Mouse (Mus musculus) layer of hippocampus, adult 18-20 months (tissue): ENCODE data around the gene Ctrl. TPM values are rescaled to one million over a fixed set of nuclear protein-coding genes. Genes with fewer than 3 reads are reported as not detected.
A peak's percentile ranks its signal among the peaks of the same experiment; 100 is the strongest.
"Not testable (repeated sequence)": the region's sequence is repeated elsewhere in the genome, so short reads cannot be mapped to it uniquely, and the experiment has no call there.

Experiments
- DNase-seq, 2 experiments: peaks; one replicate each; pipeline ENCODE4 v3.0.0; 2022; ENCODE audit warnings: low spot score in 2 of 2
- long read RNA-seq: library from polyadenylated mRNA; stranded (forward); transcript quantifications from one replicate; pipeline ENCODE4 v2.0.0, GENCODE M21; 2021
- total RNA-seq, 2 experiments: library from RNA; stranded (reverse); gene quantifications; 2 replicates each; pipeline ENCODE4 v1.2.3; 2021

The Ctrl gene
- total RNA-seq: 1 to 10 TPM; 1.1 to 1.8 TPM
- long read RNA-seq: 0 reads

GRCm38 (mm10) chr8:105933762-105934161 is at the start of gene Ctrl:
Gene Ctrl (minus strand): TSS chr8:105933862.
- no peak for DNase-seq

DNA sequence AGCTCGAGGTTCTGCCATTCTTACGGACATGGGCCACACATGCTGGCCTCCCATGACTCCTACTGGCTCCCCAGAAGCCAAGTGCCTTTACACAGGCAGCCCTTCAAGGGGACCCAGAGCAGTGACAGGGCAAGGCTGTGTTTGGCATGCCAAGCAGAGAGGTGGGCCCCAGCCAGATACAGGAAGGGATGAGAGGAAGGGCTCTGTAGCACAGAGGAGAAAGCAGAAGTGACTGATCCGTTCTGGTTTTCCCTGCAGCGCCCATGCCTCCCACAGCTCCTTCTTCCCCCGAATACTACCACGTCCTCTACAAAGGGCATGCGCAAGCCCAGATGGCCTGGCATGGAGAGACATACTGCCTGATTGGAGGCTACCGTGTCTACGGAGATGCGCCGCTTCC is 49.7 kb upstream of the Ctrl start:
- DNase-seq: not testable (repeated sequence)

DNA sequence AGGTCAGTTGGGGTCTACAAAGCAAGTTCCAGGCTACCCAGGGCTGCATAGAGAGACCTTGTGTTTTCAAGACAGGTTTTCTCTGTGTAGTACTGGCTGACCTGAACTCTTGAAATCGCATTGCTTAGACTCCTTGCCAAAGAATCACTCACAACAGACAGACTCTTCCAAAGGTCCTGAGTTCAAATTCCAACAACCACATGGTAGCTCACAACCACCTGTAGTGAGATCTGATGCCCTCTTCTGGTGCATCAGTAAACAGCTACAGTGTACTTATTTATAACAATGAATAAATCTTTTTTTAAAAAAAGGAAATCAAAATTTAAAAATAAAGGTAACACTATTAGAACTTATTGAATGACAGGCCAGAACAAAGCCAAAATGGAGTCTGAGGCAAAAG is 47.5 kb upstream of the Ctrl start:
- no peak for DNase-seq

DNA sequence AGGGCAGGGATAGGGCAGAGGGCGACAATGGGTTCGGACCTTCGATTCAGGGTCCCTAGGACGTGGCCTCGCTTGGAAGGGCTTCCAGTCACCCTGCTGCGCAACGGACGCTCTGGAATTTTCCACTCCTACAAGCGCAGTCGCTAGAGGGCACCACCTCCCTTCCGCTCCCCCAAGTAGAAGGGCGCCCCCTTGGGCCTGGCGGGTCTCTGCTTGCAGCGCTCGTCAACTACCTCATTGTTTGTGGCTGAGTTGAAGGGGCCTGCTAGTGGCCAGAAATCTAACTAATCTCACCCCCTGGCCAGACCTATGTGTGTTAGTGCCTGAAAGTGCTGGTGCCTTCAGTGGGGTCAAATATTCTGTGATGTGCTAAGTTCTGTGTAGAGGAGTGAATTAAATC is 45.7 kb upstream of the Ctrl start, which contains the start of gene Dpep3:
TSS of gene Dpep3 (minus strand) at position 105 of the 400 bp plus-strand sequence.
- no peak for DNase-seq

DNA sequence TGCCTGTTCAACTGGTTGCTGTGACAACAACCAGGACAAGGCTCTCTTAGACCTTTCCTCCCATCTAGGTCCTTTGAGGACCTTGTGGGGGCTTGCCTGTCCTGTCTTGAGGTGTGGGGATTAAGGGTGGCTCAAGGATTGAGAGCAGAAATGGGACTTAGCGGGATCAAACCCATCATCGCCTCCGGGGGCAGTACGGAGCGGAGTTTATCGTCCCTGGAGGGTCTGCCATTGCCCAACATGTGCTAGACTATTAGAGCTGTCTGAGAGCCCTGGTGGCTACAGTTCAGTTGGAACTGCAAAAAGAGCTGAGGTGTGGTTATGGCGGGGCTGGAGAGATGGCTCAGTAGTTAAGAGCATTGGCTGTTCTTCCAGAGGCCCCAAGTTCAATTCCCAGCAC is 41.7 kb upstream of the Ctrl start:
- DNase-seq: no peak

DNA sequence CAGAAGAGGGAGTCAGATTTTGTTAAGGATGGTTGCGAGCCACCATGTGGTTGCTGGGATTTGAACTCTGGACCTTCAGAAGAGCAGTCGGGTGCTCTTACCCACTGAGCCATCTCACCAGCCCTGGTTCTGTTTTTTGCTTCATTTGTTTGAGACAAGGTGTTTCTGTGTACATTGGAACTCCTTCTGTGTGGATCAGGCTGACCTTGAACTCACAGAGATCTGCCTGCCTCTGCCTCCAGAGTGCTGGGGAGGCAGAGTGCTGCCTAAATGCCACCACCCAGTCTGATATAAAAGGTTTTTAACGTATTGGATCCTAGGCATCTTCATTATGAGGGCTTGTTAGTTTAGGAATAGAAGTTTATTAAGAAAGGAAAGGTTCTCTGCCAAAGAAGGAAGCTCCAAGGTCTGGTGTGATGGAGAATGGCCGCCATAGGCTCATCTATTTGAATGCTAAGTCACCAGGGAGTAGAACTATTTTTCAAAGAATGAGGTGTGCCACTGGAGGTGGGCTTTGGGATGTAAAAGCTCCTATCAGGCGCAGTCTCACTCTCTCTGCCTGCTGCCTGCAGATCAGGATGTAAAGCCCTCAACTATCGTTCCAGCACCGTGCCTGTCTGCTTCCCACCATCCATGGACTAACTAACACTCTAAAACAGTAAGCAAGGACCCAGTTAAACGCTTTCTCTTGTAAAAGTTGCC is 37.5 kb upstream of the Ctrl start:
- DNase-seq: no peak

DNA sequence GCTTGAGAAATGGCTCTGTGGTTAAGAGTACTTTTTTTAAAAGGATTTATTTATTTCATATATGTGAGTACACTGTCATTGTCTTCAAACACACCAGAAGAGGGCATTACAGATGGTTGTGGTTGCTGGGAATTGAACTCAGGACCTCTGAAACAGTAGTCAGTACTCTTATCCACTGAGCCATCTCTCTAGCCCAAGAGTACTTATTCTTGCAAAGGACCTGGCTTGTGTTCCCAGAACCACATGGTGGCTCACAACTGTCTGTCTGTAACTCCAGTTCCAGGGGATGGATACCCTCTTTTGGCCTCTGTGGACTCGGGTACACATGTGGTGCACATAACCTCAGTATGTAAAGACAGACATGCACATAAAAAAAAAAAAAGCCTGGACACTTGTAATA is 35.7 kb upstream of the Ctrl start:
- no peak for DNase-seq

DNA sequence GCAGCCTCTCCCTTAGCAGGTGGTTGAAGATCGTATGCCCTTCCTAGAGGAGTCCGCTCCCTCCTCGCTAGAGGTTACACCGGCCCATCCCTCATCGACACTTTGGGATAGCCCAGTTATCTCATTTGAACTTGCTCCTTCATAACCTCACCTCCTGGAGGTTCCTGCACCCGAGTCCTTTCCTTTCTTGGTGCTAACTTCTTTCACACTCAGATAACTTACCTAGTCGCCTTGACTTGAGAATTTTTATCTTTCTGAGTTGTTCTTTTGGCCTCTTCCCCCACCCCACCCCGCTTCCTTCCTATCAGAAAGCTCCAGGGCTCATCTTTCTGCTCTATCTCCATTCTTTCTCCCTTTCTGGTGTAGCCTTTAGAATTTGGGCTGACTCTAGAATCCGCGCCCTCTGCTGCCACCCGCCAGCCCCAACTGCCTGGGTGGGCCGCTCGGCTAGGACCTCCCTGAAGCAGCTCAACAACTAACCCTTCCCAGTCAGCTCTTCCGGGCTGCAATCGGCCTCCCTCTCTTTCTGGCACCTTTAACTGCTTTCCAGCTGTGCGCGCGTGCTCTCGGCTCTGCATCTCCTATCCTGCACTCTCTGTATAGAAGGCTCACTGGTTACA is 33.1 kb upstream of the Ctrl start:
- no peak for DNase-seq

DNA sequence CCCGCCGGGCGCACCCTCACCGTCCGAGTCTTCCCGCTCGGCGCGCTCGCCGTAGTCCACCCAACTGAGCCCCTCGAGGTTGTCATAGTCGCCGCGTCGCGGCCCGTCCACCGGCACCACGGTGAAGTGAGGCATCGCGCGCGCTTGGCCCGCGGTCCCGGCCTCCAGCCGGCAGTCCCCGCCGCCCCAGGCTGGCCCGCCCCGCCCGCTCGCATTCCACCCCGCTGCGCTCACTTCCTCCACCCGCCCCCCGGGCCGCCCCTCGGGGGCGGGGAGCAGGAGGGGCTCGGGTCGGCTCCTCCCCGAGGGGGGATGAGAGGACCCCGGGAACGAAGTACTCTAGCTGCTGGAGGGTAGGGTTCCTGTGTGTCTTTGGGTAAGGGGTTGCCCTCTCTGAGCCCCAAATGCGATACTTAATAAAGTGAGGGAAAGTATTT is 32.3 kb upstream of the Ctrl start, which contains the start of gene Slc12a4:
TSS of gene Slc12a4 (minus strand) at position 193 of the 437 bp plus-strand sequence.
- peak; percentile 12 to 30 for DNase-seq

GRCm38 (mm10) chr8:105965266-105965904 is 31.7 kb upstream of the Ctrl start:
- DNase-seq: no peak

- DNase-seq: no peak
Measured at GRCm38 (mm10) chr8:105964506-105965265, 31.0 kb upstream of the Ctrl start.

DNA sequence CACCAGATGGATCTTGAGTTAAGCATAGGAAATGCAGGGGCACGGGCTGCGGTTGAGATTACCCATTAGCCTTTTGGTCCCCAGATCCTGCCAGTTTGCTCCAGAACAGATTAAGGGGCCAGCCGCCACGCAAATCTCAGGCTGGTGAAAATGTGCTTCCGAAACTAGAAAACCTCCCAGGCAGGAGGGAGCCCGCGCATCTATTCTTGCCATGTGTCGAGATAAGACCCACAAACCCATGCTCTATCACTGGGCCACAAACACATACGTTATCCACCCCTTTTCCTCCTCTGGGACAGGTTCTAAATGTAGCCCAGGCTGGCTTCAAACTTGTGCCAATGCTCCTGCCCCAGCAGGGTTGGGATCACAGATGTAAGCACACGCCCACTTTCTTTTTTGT is 27.9 kb upstream of the Ctrl start:
- DNase-seq: no peak

DNA sequence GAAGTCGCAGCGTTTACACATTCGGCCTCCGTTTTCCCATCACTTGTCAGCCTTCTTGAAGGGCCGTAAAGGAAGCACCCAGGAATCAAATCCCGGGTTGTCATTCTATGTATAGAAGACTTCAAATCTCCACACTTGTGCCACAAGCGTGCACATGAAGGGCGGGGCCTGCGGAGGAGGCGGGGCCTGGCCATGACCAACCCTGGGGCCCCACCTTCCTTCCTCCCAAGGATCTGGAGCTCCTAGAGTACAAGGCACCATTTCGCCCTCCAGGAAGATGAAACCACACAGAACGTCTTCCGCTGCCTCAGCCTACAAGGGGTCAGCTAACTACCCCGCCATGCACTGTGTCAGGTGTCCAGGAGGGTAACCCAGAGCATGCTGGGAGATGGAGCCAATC is 27.4 kb upstream of the Ctrl start:
- DNase-seq: no peak

- DNase-seq: no peak
Measured at GRCm38 (mm10) chr8:105959350-105959749, 25.7 kb upstream of the Ctrl start.

- DNase-seq: no peak
Measured at GRCm38 (mm10) chr8:105957813-105958212, 24.2 kb upstream of the Ctrl start.

DNA sequence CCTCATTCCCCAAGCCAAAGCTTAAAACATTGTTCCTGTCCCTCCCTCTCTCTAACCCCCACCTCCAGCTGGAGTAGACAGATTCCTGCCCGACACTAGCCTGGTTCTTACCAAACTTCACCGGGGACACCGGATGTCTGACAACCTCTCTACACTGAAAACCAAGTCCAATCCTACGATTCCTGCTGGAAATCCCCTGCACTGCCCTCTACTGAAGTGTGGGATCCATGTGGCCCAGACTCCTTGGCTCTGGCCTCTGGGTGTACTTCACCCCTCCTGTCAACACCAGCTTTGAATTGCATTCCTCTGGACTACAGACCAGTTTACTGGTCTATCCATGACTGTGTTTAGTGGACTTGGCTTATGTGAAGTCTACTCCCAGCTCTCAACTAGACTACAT is 22.9 kb upstream of the Ctrl start:
- DNase-seq: no peak

DNA sequence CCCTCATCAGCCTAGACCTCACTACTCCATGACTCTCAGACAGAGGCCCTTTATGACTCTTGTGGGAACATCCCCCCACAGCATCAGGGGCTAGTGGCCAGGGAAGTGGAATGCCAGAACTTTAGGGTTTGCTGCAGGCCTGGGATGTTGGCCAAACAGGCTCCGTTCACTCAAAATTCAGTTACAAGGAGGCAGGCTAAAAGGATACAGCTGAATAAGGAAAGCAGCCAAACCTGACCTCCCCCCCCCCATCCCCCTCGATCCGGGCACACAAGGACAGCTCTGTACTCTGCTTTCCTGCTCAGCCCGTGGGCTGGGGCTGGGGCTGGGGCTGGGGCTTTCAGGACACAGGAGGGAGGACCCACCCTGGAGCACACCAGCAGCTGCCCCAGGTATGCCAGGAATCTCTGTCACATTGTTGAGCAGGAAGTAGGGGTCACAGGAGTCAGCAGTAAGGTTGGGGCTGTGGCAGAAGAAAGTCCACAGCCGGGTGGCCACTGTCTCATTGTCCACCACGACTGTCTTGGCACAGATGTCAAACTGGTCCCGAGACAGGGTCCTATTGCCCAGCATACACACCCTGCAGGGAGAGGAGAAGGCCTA is 17.5 kb upstream of the Ctrl start:
- DNase-seq: peak in 1 of 2 experiments; percentile 61

- DNase-seq: peak in 1 of 2 experiments; percentile 58
Measured at GRCm38 (mm10) chr8:105949350-105949749, 15.7 kb upstream of the Ctrl start.

- DNase-seq: peak in 1 of 2 experiments; percentile 56
Measured at GRCm38 (mm10) chr8:105943321-105943739, 9.7 kb upstream of the Ctrl start, which contains the start of gene Lcat. Gene Lcat (minus strand): TSS chr8:105943382.

GRCm38 (mm10) chr8:105942542-105942941 is 8.9 kb upstream of the Ctrl start:
- DNase-seq: no peak

- no peak for DNase-seq
Measured at GRCm38 (mm10) chr8:105942026-105942425, 8.4 kb upstream of the Ctrl start.
